Mouse (Mus musculus) G1E-ER4 (cell line): ENCODE data around the gene Atxn3. TPM values are rescaled to one million over a fixed set of nuclear protein-coding genes. Genes with fewer than 3 reads are reported as not detected.
A peak's percentile ranks its signal among the peaks of the same experiment; 100 is the strongest.

Experiments used
- GATA1 ChIP-seq: IDR thresholded peaks from one replicate; pipeline ENCODE4 v1.8.0; 2012; ENCODE audit warnings: low read length, inconsistent platforms
- polyA plus RNA-seq: library from polyadenylated mRNA; stranded (reverse); fragments of >175 nt; gene quantifications from 2 replicates; pipeline ENCODE4 v1.2.3, GENCODE M21; 2012

The Atxn3 gene
- 2.0 and 5.0 TPM in 2 replicates for polyA plus RNA-seq

DNA sequence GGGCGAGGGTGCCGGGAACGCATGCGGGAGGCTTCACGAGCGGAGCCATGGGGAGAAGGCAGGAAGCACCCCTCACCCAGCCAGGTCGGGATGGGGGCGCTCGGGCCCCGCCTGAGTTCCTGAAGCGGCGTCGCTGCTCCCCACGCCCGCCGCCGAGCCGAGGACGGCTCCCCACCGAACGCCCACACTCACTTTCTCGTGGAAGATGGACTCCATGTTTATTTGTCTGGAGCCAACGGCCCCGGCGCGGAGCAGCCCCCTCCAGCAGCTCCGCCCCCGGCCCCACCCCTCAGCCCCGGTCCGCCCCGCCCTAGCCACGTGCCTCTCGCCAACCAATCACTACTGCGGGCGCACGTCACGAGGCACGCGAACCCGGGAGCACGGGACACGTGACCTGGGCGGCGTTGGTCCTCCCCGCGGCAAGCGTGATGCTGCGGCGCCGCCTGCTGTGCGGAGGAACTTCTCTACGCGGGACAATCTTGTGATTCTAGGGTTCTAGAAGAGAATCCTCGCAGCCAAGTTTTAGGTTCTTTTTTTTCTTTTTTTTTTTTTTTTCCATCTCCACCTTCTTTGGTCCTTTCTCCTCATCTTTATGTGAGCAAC, at the start of gene Atxn3:
Atxn3 (minus strand) TSS at position 305 of the 603 bp plus-strand sequence.
- no peak for TF ChIP-seq GATA1

DNA sequence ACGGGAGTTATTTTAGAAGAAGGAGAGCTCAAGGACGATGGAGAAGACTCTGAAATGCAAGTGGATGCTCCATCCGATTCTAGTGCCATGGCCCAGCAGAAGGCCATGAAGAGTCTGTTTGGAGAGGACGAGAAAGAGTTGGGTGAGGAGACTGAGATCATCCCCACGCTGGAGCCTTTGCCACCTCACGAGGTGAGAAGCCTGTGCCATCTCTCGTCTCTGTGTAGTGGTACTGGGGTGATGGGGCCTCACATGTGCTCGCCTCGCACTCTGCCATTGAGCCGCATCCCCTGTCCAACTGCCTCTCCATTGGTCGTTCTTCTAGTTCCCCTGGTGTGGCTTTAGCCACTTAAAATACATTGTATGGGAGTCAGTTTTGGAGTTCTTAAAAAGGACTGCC, 42.7 kb upstream of the Atxn3 start:
- TF ChIP-seq GATA1, result no peak

DNA sequence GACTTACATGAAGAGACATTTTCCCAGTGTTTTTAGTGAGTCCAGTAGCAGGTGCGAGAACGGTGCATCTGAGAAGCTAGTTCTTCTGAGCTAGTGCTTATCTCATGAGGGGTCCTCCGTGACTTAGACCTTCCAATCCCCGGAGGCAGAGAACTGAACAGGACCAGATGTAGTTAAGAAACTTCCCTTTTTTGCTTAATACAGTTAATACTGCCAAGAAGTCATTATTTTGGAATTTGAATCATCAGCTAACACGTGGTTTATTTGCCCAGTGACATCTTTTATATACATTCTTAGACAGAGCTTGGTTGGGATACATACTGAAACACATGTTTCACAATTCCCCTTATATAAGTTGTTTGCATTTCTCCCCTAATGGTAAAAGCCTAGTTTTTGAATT, 40.9 kb upstream of the Atxn3 start:
- TF ChIP-seq GATA1, result no peak

DNA sequence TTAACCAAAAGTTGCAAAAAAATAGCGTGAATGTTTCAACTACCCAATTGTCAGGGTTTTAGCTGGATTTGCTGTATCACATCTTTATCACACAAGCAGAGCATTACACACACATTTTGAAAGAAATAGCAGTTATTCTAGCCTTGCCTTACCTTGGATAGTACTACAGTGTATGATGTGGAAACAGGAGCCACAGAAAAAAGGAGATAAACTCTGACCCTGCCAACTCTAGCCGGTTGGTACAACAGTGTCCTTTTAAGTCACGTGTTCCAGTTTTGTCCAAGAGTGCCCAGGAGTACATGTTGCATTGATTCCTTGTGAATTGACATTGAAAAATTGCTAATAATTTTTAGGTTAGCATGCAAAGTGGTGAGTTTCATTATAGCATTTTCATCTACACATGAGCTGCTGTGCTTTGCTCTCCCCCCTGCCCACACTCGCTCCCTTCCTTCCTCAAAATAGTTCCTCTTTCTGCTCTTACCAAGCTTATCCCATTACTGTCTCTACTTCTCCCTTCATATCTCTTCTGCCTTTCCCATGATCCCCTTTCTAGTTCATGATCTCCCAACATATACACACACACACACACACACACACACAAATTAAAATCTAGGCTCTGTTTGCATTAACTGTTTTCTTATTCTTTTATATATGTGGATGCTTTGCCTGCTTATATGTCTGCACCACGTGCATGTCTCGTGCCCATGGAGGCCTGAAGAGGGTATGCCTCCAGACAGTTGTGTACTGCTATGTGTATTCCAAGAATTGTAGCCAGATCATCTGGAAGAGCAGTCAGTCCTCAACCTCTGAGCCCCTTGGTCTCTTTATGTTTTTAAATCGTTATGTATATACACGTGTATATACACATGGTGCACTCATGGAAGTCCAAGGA, 36.8 kb upstream of the Atxn3 start:
- TF ChIP-seq GATA1, result no peak

DNA sequence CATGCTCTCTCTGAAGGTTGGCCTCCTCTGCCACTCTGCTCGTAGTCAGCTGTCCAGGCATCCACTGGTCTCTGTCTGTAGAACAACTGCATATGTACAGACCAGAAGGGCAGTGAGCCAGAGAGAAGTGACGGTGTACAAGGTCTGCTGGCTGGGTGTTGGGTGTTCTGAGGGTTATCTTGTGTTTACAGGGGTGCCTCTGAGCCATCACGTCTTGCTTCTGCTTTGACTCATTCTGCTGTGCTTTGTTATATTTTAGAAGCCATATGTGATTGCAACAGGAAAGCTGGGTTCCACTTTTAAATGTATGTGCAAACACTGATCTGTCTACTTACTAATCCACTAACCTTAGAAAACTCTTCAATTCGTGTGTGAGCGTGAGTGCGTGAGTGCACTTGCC, 29.6 kb upstream of the Atxn3 start:
- no peak for TF ChIP-seq GATA1

DNA sequence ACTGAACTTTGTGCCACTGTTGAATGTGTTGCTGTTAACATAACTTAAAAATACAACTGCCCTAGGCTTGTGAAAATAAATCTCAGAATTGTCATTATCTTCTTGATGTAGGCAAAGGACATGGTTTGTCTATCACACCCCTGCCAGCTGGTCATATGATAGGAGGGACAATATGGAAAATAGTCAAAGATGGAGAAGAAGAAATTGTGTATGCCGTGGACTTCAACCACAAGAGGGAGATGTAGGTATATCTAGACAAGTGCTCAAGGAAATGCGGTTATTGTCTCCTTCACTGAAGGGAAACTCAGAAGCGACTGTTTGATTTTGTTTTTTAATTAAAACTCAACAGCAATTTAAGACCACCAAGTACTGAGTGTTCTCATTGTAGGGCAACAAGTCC, 27.1 kb upstream of the Atxn3 start:
- no peak for TF ChIP-seq GATA1

DNA sequence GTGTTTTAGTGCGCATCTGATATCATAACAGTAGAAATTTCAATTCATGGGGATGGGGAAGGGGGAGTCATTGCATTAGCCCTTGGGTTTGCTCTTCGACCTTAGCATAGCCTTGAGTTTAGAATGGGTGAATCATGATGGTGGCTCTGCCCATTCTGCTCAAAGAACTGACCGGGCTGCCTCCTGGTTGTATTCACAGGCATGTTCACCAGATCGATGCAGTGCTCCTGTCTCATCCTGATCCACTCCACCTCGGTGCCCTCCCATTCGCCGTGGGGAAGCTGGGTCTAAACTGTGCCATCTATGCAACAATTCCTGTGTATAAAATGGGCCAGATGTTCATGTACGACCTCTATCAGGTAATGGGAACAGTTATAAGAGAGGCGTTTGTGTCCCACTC, 24.9 kb upstream of the Atxn3 start:
- no peak for TF ChIP-seq GATA1

DNA sequence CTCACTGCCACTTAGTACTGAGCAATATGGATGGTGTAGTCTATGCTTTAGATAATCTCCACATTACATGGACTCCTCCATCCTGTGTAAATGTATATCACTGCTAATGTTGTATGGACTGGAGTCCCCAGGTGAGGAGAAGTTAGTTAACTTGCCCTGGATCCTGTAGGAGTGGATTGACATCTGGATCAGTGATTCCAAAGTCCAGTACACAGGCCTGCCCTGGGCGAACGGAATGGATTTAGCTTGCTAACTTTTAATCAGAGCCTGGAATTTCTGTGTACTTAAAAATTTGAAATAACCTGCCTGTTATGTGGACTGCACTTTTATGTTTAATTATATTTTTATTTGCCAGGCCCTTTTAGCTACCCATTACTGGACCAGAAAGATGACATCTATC, 23.5 kb upstream of the Atxn3 start:
- TF ChIP-seq GATA1, result no peak

DNA sequence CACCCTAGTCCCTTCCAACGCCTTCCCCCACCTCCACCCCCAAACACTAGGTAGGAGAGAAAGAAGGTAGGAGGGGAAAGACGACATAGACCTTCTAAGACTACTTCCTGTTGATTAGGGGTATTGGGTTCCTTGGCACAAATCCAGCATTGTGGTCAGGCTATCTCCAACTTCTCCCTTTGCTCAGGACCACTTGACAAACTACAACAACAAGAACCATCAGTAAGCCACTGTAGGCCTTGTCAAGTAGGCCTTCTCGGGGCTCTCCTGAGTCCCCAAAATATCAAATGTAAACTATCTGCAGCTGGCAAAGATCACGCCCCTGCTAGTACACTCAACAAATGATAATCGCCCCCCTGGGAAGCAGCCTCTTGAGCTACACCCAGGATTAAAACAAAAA, 22.2 kb upstream of the Atxn3 start:
- peak; percentile 35 for TF ChIP-seq GATA1

DNA sequence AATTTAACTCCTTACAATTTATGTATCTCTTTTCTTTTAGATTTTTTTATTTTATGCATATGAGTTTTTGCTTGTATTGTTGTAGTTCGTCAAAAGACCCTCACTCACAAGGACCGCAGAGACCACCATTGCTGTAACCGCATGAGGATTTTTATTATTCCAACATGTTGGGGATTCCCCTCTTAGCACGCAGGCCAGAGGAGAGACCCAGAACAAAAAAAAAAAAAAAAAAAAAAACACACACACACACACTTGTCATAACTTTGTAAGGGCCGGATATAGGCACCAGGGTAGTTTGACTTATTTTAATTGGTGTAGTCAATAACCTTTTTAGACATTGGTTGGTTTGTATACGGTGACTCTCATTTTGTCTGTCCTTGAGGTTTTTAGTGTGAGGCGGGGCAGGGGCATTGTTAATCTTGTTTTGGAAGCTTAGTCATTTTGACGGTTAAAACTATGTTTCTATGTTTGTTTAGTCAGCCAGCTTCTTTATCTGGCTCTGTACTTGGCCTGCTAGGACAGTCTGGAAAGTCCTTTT, 21.2 kb upstream of the Atxn3 start:
- TF ChIP-seq GATA1, result no peak

DNA sequence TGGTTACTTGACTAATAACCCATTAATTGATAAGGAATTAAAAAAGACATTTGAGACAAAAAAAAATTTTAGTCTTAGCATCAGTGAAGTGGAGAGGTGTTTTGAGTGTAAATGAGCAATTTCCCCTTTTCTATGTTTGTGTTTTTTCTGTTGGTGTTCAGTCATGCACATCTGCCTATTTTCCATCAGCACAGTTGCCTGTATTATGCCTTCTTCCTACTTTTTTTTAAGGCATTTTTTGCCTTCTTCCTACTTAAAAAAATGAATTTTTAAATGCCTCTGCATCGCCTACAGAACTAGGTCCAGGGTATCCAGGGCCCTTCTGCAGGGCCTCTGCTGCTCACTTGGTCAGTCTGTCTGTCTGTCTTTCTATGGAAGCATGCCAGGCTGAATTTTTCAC, 20.5 kb upstream of the Atxn3 start:
- no peak for TF ChIP-seq GATA1

DNA sequence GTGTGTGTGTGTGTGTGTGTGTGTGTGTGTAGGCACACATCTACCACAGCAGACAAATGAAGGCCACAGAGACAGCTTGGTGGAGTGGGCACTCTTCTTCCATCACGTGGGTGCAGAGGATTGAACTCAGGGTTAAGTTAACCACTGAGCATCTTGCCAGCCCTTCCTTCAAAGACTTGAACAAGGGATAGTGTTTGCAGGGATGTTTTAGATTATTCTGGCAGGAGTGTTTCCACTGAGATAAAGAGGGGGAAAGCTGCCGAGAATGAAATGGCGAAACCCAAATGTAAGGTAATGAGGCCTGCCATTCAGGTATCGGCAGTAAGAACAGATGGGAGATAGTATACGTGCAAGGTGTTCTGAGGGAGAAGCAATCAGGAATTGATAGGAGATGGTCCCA, 20.1 kb upstream of the Atxn3 start:
- TF ChIP-seq GATA1, result peak; percentile 21

DNA sequence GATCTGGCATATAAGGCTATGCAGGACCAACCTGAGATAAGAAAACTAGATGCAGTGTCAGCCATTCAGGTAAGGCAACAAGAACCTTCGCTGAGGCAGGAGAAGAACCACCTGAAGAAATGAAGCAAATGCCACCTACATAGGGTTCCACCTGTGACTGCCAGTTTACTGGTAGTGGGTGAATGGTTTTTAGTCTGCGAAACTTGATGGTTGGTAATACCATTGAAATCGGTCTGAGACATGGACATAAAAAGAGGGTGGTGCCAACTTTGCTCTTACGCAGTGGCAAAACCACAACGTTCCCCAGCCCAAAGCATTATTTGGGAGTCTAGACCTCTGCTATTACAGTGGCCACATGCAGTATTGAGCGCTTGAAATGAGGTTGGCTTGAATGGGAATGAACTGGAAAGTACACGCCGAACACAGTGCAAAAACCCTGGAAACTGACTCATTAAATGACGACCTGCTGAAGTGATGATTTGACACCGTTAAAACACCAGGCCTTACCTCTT, 19.4 kb upstream of the Atxn3 start:
- TF ChIP-seq GATA1, result no peak

DNA sequence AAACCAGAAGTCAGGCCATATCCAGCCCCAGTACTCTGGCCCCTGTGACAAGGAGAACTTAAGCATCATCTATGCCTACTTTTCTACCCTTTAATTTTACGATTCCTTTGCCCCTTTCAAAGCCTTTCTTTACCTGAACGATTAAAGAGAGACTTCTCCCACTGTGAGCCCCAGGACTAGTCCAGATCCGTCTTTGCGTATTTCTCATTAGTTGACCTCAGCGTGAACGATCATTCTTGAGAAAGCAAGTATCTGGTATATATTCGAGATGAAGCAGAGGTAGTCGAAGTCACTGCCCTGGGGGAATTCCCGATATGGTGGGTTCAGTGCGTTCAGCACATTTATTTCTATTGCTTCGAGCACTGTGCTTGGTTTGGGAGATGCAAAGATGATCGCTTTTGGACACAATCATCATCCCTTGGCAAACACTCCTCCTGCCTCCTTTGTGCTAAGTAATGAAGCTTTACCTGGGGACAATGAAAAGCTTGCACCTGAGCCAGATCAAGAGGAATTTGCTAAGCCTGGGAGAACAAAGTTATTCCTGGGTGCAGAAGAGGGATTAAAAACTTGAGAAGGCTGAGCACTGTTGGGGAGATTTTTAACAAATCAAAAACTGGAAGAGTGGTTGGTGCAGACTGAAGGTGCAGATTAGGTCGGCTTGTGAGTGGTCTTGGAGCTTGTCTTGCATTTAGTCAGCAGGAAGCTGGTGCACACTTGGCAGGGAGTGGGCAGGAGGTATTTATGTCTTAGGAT, 18.8 kb upstream of the Atxn3 start:
- TF ChIP-seq GATA1, result no peak

DNA sequence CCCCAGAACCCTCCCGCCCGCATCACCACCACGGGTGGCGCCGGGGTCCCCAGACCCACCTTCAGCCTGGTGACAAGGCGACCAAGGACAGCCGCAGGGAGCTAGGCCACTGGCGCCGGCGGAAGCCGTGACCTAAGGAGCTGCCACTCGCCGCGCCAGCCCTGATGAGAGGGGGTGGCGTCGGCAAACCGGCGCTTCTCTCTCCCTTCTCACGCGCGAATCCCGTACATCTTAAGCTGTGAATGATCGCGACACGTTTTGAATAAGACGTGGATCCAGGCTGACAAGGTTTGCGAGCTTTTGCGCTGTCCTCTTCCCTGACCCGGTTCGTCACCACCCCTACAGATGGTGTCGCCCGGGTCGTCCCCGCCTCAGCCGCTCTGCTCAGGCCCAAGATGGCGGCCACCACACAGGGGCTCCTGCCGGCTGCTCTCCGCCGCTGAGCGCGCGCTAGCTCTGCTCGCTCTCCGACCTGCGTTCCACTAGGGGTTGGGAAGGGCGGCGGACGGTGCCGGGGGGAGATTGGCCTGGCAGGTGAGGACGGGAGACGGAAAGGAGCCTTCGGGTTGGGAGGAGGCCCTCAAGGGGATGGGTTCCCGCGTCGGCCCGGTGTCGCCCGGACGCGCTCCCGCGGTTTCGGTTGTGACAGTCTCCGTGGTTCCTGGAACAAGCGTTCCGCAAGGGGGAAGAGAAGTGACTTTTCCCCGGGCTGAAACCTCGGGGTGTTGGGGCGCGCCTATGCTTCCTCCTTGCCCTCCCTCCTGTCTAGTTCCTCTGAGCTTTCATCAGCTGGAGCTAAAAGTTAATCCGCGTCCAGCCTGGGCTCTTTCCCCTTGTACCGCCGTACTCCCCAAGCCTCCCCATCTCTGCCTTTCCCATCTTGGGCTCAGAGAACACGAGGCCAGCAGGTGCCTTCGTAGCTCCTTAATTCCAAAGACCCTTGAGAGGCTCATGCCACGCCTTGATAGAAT, 17.8 kb upstream of the Atxn3 start, which contains the start of gene Cpsf2:
Cpsf2 (plus strand) TSS at position 388 of the 971 bp plus-strand sequence.
- TF ChIP-seq GATA1, result no peak

DNA sequence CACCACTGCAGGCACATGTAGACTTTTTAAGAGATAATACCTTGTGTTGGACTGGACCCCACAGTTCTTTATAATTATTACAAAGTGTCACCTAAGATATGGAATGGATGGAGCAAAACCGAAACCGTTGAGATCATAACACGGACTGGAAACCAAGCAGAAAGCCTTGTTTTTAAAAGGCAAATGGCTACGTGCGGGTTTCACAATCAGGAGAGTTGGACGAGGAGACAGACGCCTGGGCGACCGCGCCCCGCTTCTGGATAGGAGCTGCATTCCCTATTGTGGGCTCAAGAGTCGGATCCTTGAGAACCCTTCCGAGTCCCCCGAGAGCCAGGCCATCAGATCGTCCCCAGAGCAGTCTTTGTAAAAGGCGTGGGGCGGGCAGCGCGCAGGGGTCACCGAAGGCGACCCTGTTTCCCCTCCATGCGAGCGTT, 17.1 kb upstream of the Atxn3 start:
- TF ChIP-seq GATA1, result no peak
